Mouse (Mus musculus): ENCODE data around the gene Akap3. TPM values are rescaled to one million over a fixed set of nuclear protein-coding genes. Genes with fewer than 3 reads are reported as not detected.

The Akap3 gene
- polyA plus RNA-seq, 1 experiment from 2014 or later, result not detected

DNA sequence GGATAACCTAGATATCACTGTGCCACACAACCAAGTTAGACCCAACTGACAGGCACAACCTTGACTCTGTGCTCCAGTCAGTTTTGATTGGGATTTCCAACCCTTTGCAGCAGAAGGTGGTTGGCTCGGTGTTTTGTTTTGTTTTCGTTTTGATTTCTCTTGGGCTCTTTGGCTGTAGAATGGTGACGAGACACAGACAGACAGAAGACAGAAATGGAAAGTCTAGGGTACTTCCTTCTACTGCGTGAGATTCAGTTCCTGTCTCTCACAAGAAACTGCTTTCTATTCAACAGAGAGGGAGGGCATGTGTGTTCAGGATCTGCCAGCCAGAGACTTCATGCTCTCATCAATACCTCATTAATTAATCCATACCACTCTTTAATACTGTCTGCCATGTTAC, 57.8 kb downstream of the Akap3 start:
- TF ChIP-seq CTCF (IDR thresholded peaks at IDR 0.05; ENCODE audit: low read depth), result no peak
- 75% methylated on average over 4 of the region's 4 CpGs for WGBS
- no peak overlapping the region for H3K4me3 ChIP-seq (replicated peaks; ENCODE audit: low read depth, low read length)
- no peak overlapping the region for H3K4me2 ChIP-seq (ENCODE audit: low read length)
- no peaks in the 10 kb centered on the region for H3K9me3 ChIP-seq (replicated peaks; ENCODE audit: low read length)
- ATAC-seq (replicated peaks; ENCODE audit: low FRiP score, low read depth) (no peak), DNase-seq (ENCODE audit: low spot score) (no peak)
- no peak overlapping the region for H3K9ac ChIP-seq (ENCODE audit: low read depth, low read length)
- no peak overlapping the region for H3K27ac ChIP-seq
- H3K36me3 ChIP-seq (ENCODE audit: insufficient read depth, low read length), result no peaks in the 10 kb centered on the region
- H3K4me1 ChIP-seq (replicated peaks; ENCODE audit: insufficient read depth, low read length), result no peaks in the 10 kb centered on the region
- H3K27me3 ChIP-seq (ENCODE audit: insufficient read depth, low read length), result no peaks in the 10 kb centered on the region

- DNase-seq (ENCODE audit: low spot score) (no peak), ATAC-seq (replicated peaks; ENCODE audit: low FRiP score, low read depth) (no peak)
- 84% methylated on average over 5 of the region's 5 CpGs for WGBS
These were observed 62.0 kb downstream of the Akap3 start for GRCm38 (mm10) chr6:126914928-126915327.

GRCm38 (mm10) chr6:126921111-126921881, 68.4 kb downstream of the Akap3 start, which contains the start of gene Dyrk4:
Gene Dyrk4, minus strand, starts transcription at chr6:126921839.
- TF ChIP-seq CTCF (IDR thresholded peaks at IDR 0.05; ENCODE audit: low read depth), result no peak
- no peak for ATAC-seq (replicated peaks; ENCODE audit: low FRiP score, low read depth)
- peaks cover 11% of the 10 kb centered on the region; the same call in 1 of the 2 replicates for H3K36me3 ChIP-seq (ENCODE audit: insufficient read depth, low read length)
- H3K27me3 ChIP-seq (ENCODE audit: insufficient read depth, low read length), result no peaks in the 10 kb centered on the region
- H3K4me2 ChIP-seq (ENCODE audit: low read length), result peak within 1 kb of the TSS; percentile 37; the same call in 1 of the 2 replicates
- 13% methylated on average over 21 of the region's 21 CpGs for WGBS
- H3K27ac ChIP-seq, result no peak within 1 kb of the TSS
- no peaks in the 10 kb centered on the region for H3K9me3 ChIP-seq (replicated peaks; ENCODE audit: low read length)
- no peak for DNase-seq (ENCODE audit: low spot score)
- no peaks in the 10 kb centered on the region for H3K4me1 ChIP-seq (replicated peaks; ENCODE audit: insufficient read depth, low read length)
- H3K4me3 ChIP-seq (replicated peaks; ENCODE audit: low read depth, low read length), result no peak within 1 kb of the TSS
- H3K9ac ChIP-seq (ENCODE audit: low read depth, low read length), result no peak within 1 kb of the TSS

More at GRCm38 (mm10) chr6:126914928-126915327, 62.0 kb downstream of the Akap3 start:
- Histone ChIP-seq H3K4me2 (ENCODE audit: low read length) (no peak overlapping the region), H3K27me3 (ENCODE audit: insufficient read depth, low read length) (no peaks in the 10 kb centered on the region), H3K27ac (no peak overlapping the region), H3K4me1 (replicated peaks; ENCODE audit: insufficient read depth, low read length) (no peaks in the 10 kb centered on the region), H3K36me3 (ENCODE audit: insufficient read depth, low read length) (no peaks in the 10 kb centered on the region), H3K9me3 (replicated peaks; ENCODE audit: low read length) (no peaks in the 10 kb centered on the region), H3K9ac (ENCODE audit: low read depth, low read length) (no peak overlapping the region), H3K4me3 (replicated peaks; ENCODE audit: low read depth, low read length) (no peak overlapping the region)
- TF ChIP-seq CTCF (IDR thresholded peaks at IDR 0.05; ENCODE audit: low read depth), result no peak

Other genes starting within 250 kb of the Akap3 start
- gene Kcna1, start 206.7 kb upstream of the Akap3 start, polyA plus RNA-seq (2015; fragmentation: Nextera tagmentation; extraction: Ambion mirVana), result 0.24 and 0.29 TPM in 2 replicates
- gene Kcna6, start 112.4 kb upstream of the Akap3 start, polyA plus RNA-seq (2015; fragmentation: Nextera tagmentation; extraction: Ambion mirVana), result 1.4 and 2.1 TPM in 2 replicates
- gene Ndufa9, start 4.0 kb upstream of the Akap3 start, polyA plus RNA-seq (2015; fragmentation: Nextera tagmentation; extraction: Ambion mirVana), result 298 and 340 TPM in 2 replicates
- not detected in 2 replicates for gene Dyrk4, start 68.7 kb downstream of the Akap3 start, polyA plus RNA-seq (2015; fragmentation: Nextera tagmentation; extraction: Ambion mirVana)
- 26.4 and 34.9 TPM in 2 replicates for gene Rad51ap1, start 86.5 kb downstream of the Akap3 start, polyA plus RNA-seq (2015; fragmentation: Nextera tagmentation; extraction: Ambion mirVana)
- gene D6Wsu163e, start 86.9 kb downstream of the Akap3 start, polyA plus RNA-seq (2015; fragmentation: Nextera tagmentation; extraction: Ambion mirVana), result 17.8 and 18.7 TPM in 2 replicates
- not detected in 2 replicates for gene Fgf6, start 162.5 kb downstream of the Akap3 start, polyA plus RNA-seq (2015; fragmentation: Nextera tagmentation; extraction: Ambion mirVana)
- not detected in 2 replicates for gene Fgf23, start 219.8 kb downstream of the Akap3 start, polyA plus RNA-seq (2015; fragmentation: Nextera tagmentation; extraction: Ambion mirVana)